ENCODE assay signal across 8 mouse cellular contexts in genomic region chr10:122985252-122985514, GRCm38 (mm10).
DNase-seq lines count a peak whose midpoint lies in the region; ATAC-seq and TF ChIP-seq lines count a peak whose summit lies in the region.

No protein-coding gene starts in this region.

- H3ac ChIP-seq in myocyte (ENCODE audit: control insufficient read depth, insufficient read length) = peak overlapping the region; percentile 99

- H3K27me3 ChIP-seq in heart, adult 2 months (ENCODE audit: control insufficient read depth, insufficient read depth, low read length) = no peaks in the 10 kb centered on the region
- no peaks in the 10 kb centered on the region for H3K27me3 ChIP-seq in hindbrain, embryonic 11.5 days (ENCODE audit: control insufficient read depth, insufficient read depth, low read length)
- H3K27me3 ChIP-seq in liver, embryonic 12.5 days (replicated peaks) = no peaks in the 10 kb centered on the region
- no peaks in the 10 kb centered on the region for H3K27me3 ChIP-seq in myocyte (ENCODE audit: control insufficient read depth, insufficient read depth, insufficient read length)

- H3K36me3 ChIP-seq in heart, adult 2 months (ENCODE audit: control insufficient read depth, insufficient read depth, low read length) = peaks cover 24% of the 10 kb centered on the region
- H3K36me3 ChIP-seq in hindbrain, embryonic 11.5 days (ENCODE audit: control insufficient read depth, insufficient read depth, low read length) = no peaks in the 10 kb centered on the region
- peaks cover 24% of the 10 kb centered on the region for H3K36me3 ChIP-seq in liver, embryonic 12.5 days
- peaks cover 6% of the 10 kb centered on the region for H3K36me3 ChIP-seq in myocyte (ENCODE audit: control insufficient read depth, insufficient read depth)

- H3K79me2 ChIP-seq in heart, adult 2 months (replicated peaks; ENCODE audit: control insufficient read depth, insufficient read depth, low read length) = 0 out of 2 replicates have a peak, but pooled peaks cover 2% of the 10 kb centered on the region
- peaks cover 36% of the 10 kb centered on the region for H3K79me2 ChIP-seq in myocyte (ENCODE audit: control insufficient read depth, insufficient read depth)

- peak overlapping the region; percentile 99 for H3K27ac ChIP-seq in heart, adult 2 months
- H3K27ac ChIP-seq in hindbrain, embryonic 11.5 days (ENCODE audit: low read depth, low read length) = peak overlapping the region; percentile 100
- H3K27ac ChIP-seq in liver, embryonic 12.5 days = peak overlapping the region; percentile 97

- DNase-seq in heart, adult 2 months = no peak
- DNase-seq in heart, postnatal 25 days (ENCODE audit: low spot score) = no peak
- DNase-seq in A20 (ENCODE audit: low read depth, low spot score) = peak; percentile 75
- DNase-seq in hindbrain, embryonic 11.5 days (ENCODE audit: low spot score) = no peak

- peak overlapping the region; percentile 86 for H3K4me3 ChIP-seq in heart, adult 2 months
- H3K4me3 ChIP-seq in hindbrain, embryonic 11.5 days (ENCODE audit: low read depth, low read length) = peak overlapping the region; percentile 96
- H3K4me3 ChIP-seq in liver, embryonic 12.5 days = peak overlapping the region; percentile 94
- H3K4me3 ChIP-seq in myocyte = peak overlapping the region; percentile 66

- ATAC-seq in common myeloid progenitor, adult 5-6 weeks (replicated peaks; ENCODE audit: low read depth, poor library complexity, severe bottlenecking) = peak; percentile 12; the same call in 1 of the 2 replicates
- peak; percentile 3; the same call in 1 of the 2 replicates for ATAC-seq in hindbrain, embryonic 11.5 days (ENCODE audit: low FRiP score)
- ATAC-seq in liver, embryonic 12.5 days = no peak
- ATAC-seq in monocyte, adult 5-6 weeks (replicated peaks; ENCODE audit: insufficient number of reproducible peaks, low FRiP score, low TSS enrichment, poor library complexity, severe bottlenecking) = no peak

- TF ChIP-seq CTCF in heart, adult 2 months (IDR thresholded peaks at IDR 0.05) = no peak

- H3K4me2 ChIP-seq in hindbrain, embryonic 11.5 days (replicated peaks; ENCODE audit: low read depth, low read length) = peak overlapping the region; percentile 33
- peak overlapping the region; percentile 78 for H3K4me2 ChIP-seq in liver, embryonic 12.5 days
- peak overlapping the region; percentile 87 for H3K4me2 ChIP-seq in myocyte (ENCODE audit: low read depth)

- no peaks in the 10 kb centered on the region for H3K9me3 ChIP-seq in hindbrain, embryonic 11.5 days (ENCODE audit: control insufficient read depth, low read length)
- no peaks in the 10 kb centered on the region for H3K9me3 ChIP-seq in liver, embryonic 12.5 days (replicated peaks)

- TF ChIP-seq EP300 in heart, adult 2 months (IDR thresholded peaks at IDR 0.05; ENCODE audit: insufficient read depth, low read depth, low read length) = no peak

- peaks cover 7% of the 10 kb centered on the region for H3K4me1 ChIP-seq in heart, adult 2 months (ENCODE audit: control insufficient read depth, insufficient read depth, low read length)
- peaks cover 5% of the 10 kb centered on the region for H3K4me1 ChIP-seq in hindbrain, embryonic 11.5 days (replicated peaks; ENCODE audit: control insufficient read depth, insufficient read depth, low read length)
- H3K4me1 ChIP-seq in liver, embryonic 12.5 days = peaks cover 40% of the 10 kb centered on the region

- WGBS in heart, adult 2 months = under 1% methylated on average over 37 of the region's 37 CpGs
- under 1% methylated on average over 37 of the region's 37 CpGs for WGBS in hindbrain, embryonic 11.5 days
- WGBS in liver, embryonic 12.5 days (ENCODE audit: insufficient replicate concordance) = under 1% methylated on average over 37 of the region's 37 CpGs

- TF ChIP-seq POLR2A in heart, adult 2 months (IDR thresholded peaks at IDR 0.05; ENCODE audit: insufficient read depth, low read depth, low read length) = no peak
- no peak for TF ChIP-seq POLR2A in myocyte (IDR thresholded peaks at IDR 0.05; ENCODE audit: insufficient read length, low read depth)

- peak overlapping the region; percentile 97 for H3K9ac ChIP-seq in heart, adult 2 months (ENCODE audit: low read depth, low read length)
- peak overlapping the region; percentile 100 for H3K9ac ChIP-seq in hindbrain, embryonic 11.5 days (ENCODE audit: low read depth, low read length)
- H3K9ac ChIP-seq in liver, embryonic 12.5 days = peak overlapping the region; percentile 99

- intact Hi-C loops in heart, adult 2 months (cut with DNase I) = loop anchor here (2.0 to 10.0 kb wide), 5 partner anchors 43 to 308 kb away; partner anchors contain the start of gene Ppm1h
- intact Hi-C loops in heart, postnatal 25 days (cut with DNase I) = loop anchor here (2.0 to 5.0 kb wide), 3 partner anchors 24 to 98 kb away; no protein-coding TSS in a partner anchor

TF ChIP-seq in myocyte, 11 proteins besides CTCF, POLR2A, EP300 and RAD21:
- TF ChIP-seq MAX (IDR thresholded peaks at IDR 0.05; ENCODE audit: low read depth) (no peak), MYOG (IDR thresholded peaks at IDR 0.05; ENCODE audit: control insufficient read depth in 1 of 3, insufficient read depth in 1 of 3, insufficient read length in 2 of 3, low read depth in 2 of 3) (no peak), USF1 (IDR thresholded peaks at IDR 0.05; ENCODE audit: low read depth) (no peak), POLR2AphosphoS2 (IDR thresholded peaks at IDR 0.05; ENCODE audit: insufficient read length, low read depth) (no peak), TCF3 (IDR thresholded peaks at IDR 0.05; ENCODE audit: insufficient read length, low read depth) (no peak), TCF12 (IDR thresholded peaks at IDR 0.05; ENCODE audit: insufficient read depth, poor library complexity, severe bottlenecking) (no peak), CEBPB (IDR thresholded peaks at IDR 0.05; ENCODE audit: insufficient read depth, poor library complexity, severe bottlenecking) (no peak), SRF (IDR thresholded peaks at IDR 0.05; ENCODE audit: control insufficient read depth, insufficient read length, low read depth) (no peak), E2F4 (IDR thresholded peaks at IDR 0.05; ENCODE audit: insufficient read depth) (no peak)
TF ChIP-seq in myocyte: peak in this region for 0.

Comparison
In these comparisons a context has a peak if more than half of its experiments do, and no peak if none do; other contexts are left out.
1. ATAC-seq: peak in common myeloid progenitor, adult 5-6 weeks (single experiment) and hindbrain, embryonic 11.5 days (single experiment); none in liver, embryonic 12.5 days (single experiment) and monocyte, adult 5-6 weeks (single experiment).
2. H3K4me2 ChIP-seq: peak in every context shown above with its lines; median percentile 87 in myocyte; 78 in liver, embryonic 12.5 days; 33 in hindbrain, embryonic 11.5 days.
3. Peak in every context shown above with its lines, with median percentiles within 50 percentile points of each other: H3K27ac ChIP-seq, H3K4me3 ChIP-seq and H3K9ac ChIP-seq.